8 mouse cellular contexts compared by ENCODE assay signal in genomic region chr7:29519211-29519550, GRCm38 (mm10). TPM values are rescaled to one million over a fixed set of nuclear protein-coding genes. Genes with fewer than 3 reads are reported as not detected.
DNase-seq lines count a peak whose midpoint lies in the region; ATAC-seq lines count a peak whose summit lies in the region.

No protein-coding gene starts in this region.

- under 1% methylated on average over 19 of the region's 19 CpGs for WGBS in limb, embryonic 11.5 days
- under 1% methylated on average over 19 of the region's 19 CpGs for WGBS in neural tube, embryonic 12.5 days

- H3K4me3 ChIP-seq in limb, embryonic 11.5 days (ENCODE audit: low read depth, low read length) = peak overlapping the region; percentile 85
- peak overlapping the region; percentile 89 for H3K4me3 ChIP-seq in neural tube, embryonic 12.5 days

- H3K4me2 ChIP-seq in limb, embryonic 11.5 days (ENCODE audit: low read depth, severe bottlenecking) = peak overlapping the region; percentile 92
- peak overlapping the region; percentile 82 for H3K4me2 ChIP-seq in neural tube, embryonic 12.5 days (replicated peaks)

- peak; percentile 82 for DNase-seq in cerebellum, adult 9-10 months
- no peak for DNase-seq in cerebellum, adult 8-10 months
- DNase-seq in right cerebral cortex, postnatal 14 days = peak; percentile 23
- DNase-seq in right cerebral cortex, postnatal 36 days (ENCODE audit: low spot score in 2 of 2) = no peak
- DNase-seq in limb, embryonic 11.5 days (ENCODE audit: low spot score) = no peak
- DNase-seq in thymus, postnatal 36 days = no peak
- no peak for DNase-seq in gastrocnemius, postnatal 10 days

- H3K27ac ChIP-seq in limb, embryonic 11.5 days (replicated peaks; ENCODE audit: low read depth, low read length) = no peak overlapping the region
- H3K27ac ChIP-seq in neural tube, embryonic 12.5 days = peak overlapping the region; percentile 28; the same call in 1 of the 2 replicates

- no peaks in the 10 kb centered on the region for H3K9me3 ChIP-seq in limb, embryonic 11.5 days (ENCODE audit: control insufficient read depth, low read length)
- H3K9me3 ChIP-seq in neural tube, embryonic 12.5 days = no peaks in the 10 kb centered on the region

- H3K36me3 ChIP-seq in limb, embryonic 11.5 days (ENCODE audit: control insufficient read depth, insufficient read depth, low read length) = no peaks in the 10 kb centered on the region
- H3K36me3 ChIP-seq in neural tube, embryonic 12.5 days = no peaks in the 10 kb centered on the region

- peak overlapping the region; percentile 69 for H3K9ac ChIP-seq in limb, embryonic 11.5 days (ENCODE audit: low read length)
- H3K9ac ChIP-seq in neural tube, embryonic 12.5 days = peak overlapping the region; percentile 64

- no peaks in the 10 kb centered on the region for H3K27me3 ChIP-seq in limb, embryonic 11.5 days (ENCODE audit: control insufficient read depth, insufficient read depth, low read length)
- no peaks in the 10 kb centered on the region for H3K27me3 ChIP-seq in neural tube, embryonic 12.5 days (replicated peaks)

- no peak; the same call in 1 of the 2 replicates for ATAC-seq in limb, embryonic 11.5 days (ENCODE audit: insufficient number of reproducible peaks, low FRiP score, low TSS enrichment, low read depth)
- ATAC-seq in neural tube, embryonic 12.5 days (ENCODE audit: low FRiP score, low read depth) = peak; percentile 8; the same call in 1 of the 2 replicates

- H3K4me1 ChIP-seq in limb, embryonic 11.5 days (ENCODE audit: control insufficient read depth, insufficient read depth, low read length) = peaks cover 8% of the 10 kb centered on the region; the same call in 1 of the 2 replicates
- H3K4me1 ChIP-seq in neural tube, embryonic 12.5 days = peaks cover 25% of the 10 kb centered on the region

RNA-seq across cellular contexts. Expression of gene Sipa1l3, which starts 0.7 kb away (rescaled TPM):
- polyA plus RNA-seq in limb, embryonic 11.5 days (2014; fragmentation: Nextera tagmentation; extraction: Ambion mirVana) = 12.1 and 14.0 TPM in 2 replicates
- polyA plus RNA-seq in neural tube, embryonic 12.5 days (2016; fragmentation: Nextera tagmentation; extraction: Ambion mirVana) = 10.8 and 11.8 TPM in 2 replicates
- 10 to 100 TPM; 14.2 to 21.4 TPM for total RNA-seq in gastrocnemius, postnatal 10 days (2021)

Comparison
In these comparisons a context has a peak if more than half of its experiments do, and no peak if none do; other contexts are left out.
1. DNase-seq: peak in cerebellum, adult 9-10 months (single experiment) and right cerebral cortex, postnatal 14 days (single experiment); none in cerebellum, adult 8-10 months (single experiment), right cerebral cortex, postnatal 36 days (0 of 2), limb, embryonic 11.5 days (single experiment), thymus, postnatal 36 days (0 of 2) and gastrocnemius, postnatal 10 days (single experiment).